Mouse (Mus musculus) CH12.LX (cell line): Measurements from ENCODE around the gene Prrc2a. TPM values are rescaled to one million over a fixed set of nuclear protein-coding genes. Genes with fewer than 3 reads are reported as not detected.

Source experiments
- DNase-seq: peaks from one replicate; pipeline ENCODE4 v3.0.0-alpha.2; 2013; ENCODE audit errors: extremely low read depth
- H3K27ac ChIP-seq: 2 replicates; pipeline ENCODE4 v1.5.1; 2012; ENCODE audit warnings: low read depth, mild to moderate bottlenecking, control low read depth, moderate library complexity; ENCODE audit not compliant: insufficient read depth
- H3K27me3 ChIP-seq: replicated peaks from 2 replicates; pipeline ENCODE3; 2012; ENCODE audit warnings: inconsistent platforms
- H3K36me3 ChIP-seq, 2 experiments: replicated peaks in 1 of 2; 2 replicates each; pipeline versions ENCODE3 to v1.6.1; 2012; ENCODE audit warnings: inconsistent platforms in 1 of 2, low read length in 1 of 2, mild to moderate bottlenecking in 1 of 2, mixed read lengths in 1 of 2, moderate library complexity in 1 of 2; ENCODE audit not compliant: control insufficient read depth in 1 of 2, insufficient read depth in 1 of 2
- H3K4me1 ChIP-seq, 2 experiments: 2 replicates each; pipeline ENCODE4 v1.6.1; 2012; ENCODE audit warnings: inconsistent platforms in 1 of 2, moderate library complexity in 1 of 2; ENCODE audit not compliant: insufficient read depth in 2 of 2, control insufficient read depth in 1 of 2
- H3K4me2 ChIP-seq: 2 replicates; pipeline ENCODE4 v1.6.1; 2012; ENCODE audit warnings: low read depth, mild to moderate bottlenecking, control low read depth; ENCODE audit not compliant: poor library complexity, insufficient read depth, severe bottlenecking
- H3K4me3 ChIP-seq, 3 experiments: fragments of 150-350 bp in 1 of 3; sonication (generic) in 1 of 3; replicated peaks in 1 of 3; 2 replicates each; pipeline versions ENCODE3 to v1.5.1; 2011 to 2012; ENCODE audit warnings: low read depth in 2 of 3, low read length in 2 of 3, mild to moderate bottlenecking in 2 of 3, moderate library complexity in 2 of 3, control low read depth in 1 of 3, improper control_type of control experiment in 1 of 3, inconsistent platforms in 1 of 3, mixed read lengths in 1 of 3; ENCODE audit not compliant: poor library complexity in 1 of 3
- H3K79me2 ChIP-seq: replicated peaks from 2 replicates; pipeline ENCODE4 v1.6.1; 2012; ENCODE audit warnings: mild to moderate bottlenecking, moderate library complexity; ENCODE audit not compliant: control insufficient read depth, poor library complexity, insufficient read depth, severe bottlenecking; ENCODE audit errors: extremely low read depth
- H3K9ac ChIP-seq: 2 replicates; pipeline ENCODE4 v1.6.1; 2012; ENCODE audit warnings: low read depth, mild to moderate bottlenecking, control low read depth, moderate library complexity; ENCODE audit not compliant: insufficient read depth
- H3K9me3 ChIP-seq: replicated peaks from 2 replicates; pipeline ENCODE3; 2012; ENCODE audit warnings: low read length, inconsistent platforms, mixed read lengths
- BHLHE40 ChIP-seq: IDR thresholded peaks from 2 replicates; pipeline ENCODE4 v1.6.1; 2011; ENCODE audit warnings: mild to moderate bottlenecking, low read depth, low read length, improper control_type of control experiment
- CHD1 ChIP-seq: IDR thresholded peaks from 2 replicates; pipeline ENCODE4 v1.6.1; 2012; ENCODE audit warnings: low read depth, low read length, improper control_type of control experiment, inconsistent platforms
- CHD2 ChIP-seq: IDR thresholded peaks from 2 replicates; pipeline ENCODE4 v1.6.1; 2011; ENCODE audit warnings: low read length, improper control_type of control experiment
- E2F4 ChIP-seq: IDR thresholded peaks from 2 replicates; pipeline ENCODE4 v1.6.1; 2011; ENCODE audit warnings: low read depth, low read length, improper control_type of control experiment; ENCODE audit not compliant: insufficient replicate concordance
- ELF1 ChIP-seq: IDR thresholded peaks from 2 replicates; pipeline ENCODE4 v1.6.1; 2014; ENCODE audit warnings: low read depth, mild to moderate bottlenecking, inconsistent platforms, low read length, improper control_type of control experiment
- EP300 ChIP-seq: IDR thresholded peaks from 2 replicates; pipeline ENCODE4 v1.6.1; 2011; ENCODE audit warnings: low read length, improper control_type of control experiment
- HCFC1 ChIP-seq: IDR thresholded peaks from 2 replicates; pipeline ENCODE4 v1.6.1; 2012; ENCODE audit warnings: low read depth, mild to moderate bottlenecking, inconsistent platforms, low read length, improper control_type of control experiment
- IRF4 ChIP-seq: IDR thresholded peaks from 2 replicates; pipeline ENCODE4 v1.6.1; 2014; ENCODE audit warnings: low read depth, mild to moderate bottlenecking, inconsistent platforms, low read length, improper control_type of control experiment
- JUN ChIP-seq: IDR thresholded peaks from 2 replicates; pipeline ENCODE4 v1.6.1; 2011; ENCODE audit warnings: low read depth, mild to moderate bottlenecking, low read length, improper control_type of control experiment, moderate library complexity; ENCODE audit not compliant: insufficient read depth
- KAT2A ChIP-seq: IDR thresholded peaks from 2 replicates; pipeline ENCODE4 v1.6.1; 2012; ENCODE audit warnings: low read length, improper control_type of control experiment, inconsistent platforms; ENCODE audit not compliant: insufficient replicate concordance
- MAFK ChIP-seq: IDR thresholded peaks from 2 replicates; pipeline ENCODE4 v1.6.1; 2011; ENCODE audit warnings: low read length, improper control_type of control experiment; ENCODE audit not compliant: insufficient replicate concordance
- MAX ChIP-seq: IDR thresholded peaks from 2 replicates; pipeline ENCODE4 v1.6.1; 2011; ENCODE audit warnings: low read length, improper control_type of control experiment
- MEF2A ChIP-seq: IDR thresholded peaks from 2 replicates; pipeline ENCODE4 v1.6.1; 2014; ENCODE audit warnings: low read depth, mild to moderate bottlenecking, inconsistent platforms, low read length, improper control_type of control experiment, borderline replicate concordance
- MXI1 ChIP-seq: IDR thresholded peaks from 2 replicates; pipeline ENCODE4 v1.6.1; 2011; ENCODE audit warnings: mild to moderate bottlenecking, low read depth, low read length, improper control_type of control experiment
- MYC ChIP-seq: IDR thresholded peaks from 2 replicates; pipeline ENCODE4 v1.6.1; 2011; ENCODE audit warnings: low read depth, mild to moderate bottlenecking, improper control_type of control experiment, low read length
- NELFE ChIP-seq: IDR thresholded peaks from 2 replicates; pipeline ENCODE4 v1.6.1; 2011; ENCODE audit warnings: low read depth, low read length, improper control_type of control experiment
- RAD21 ChIP-seq: IDR thresholded peaks from 2 replicates; pipeline ENCODE4 v1.6.1; 2011; ENCODE audit warnings: low read depth, mild to moderate bottlenecking, low read length, improper control_type of control experiment, moderate library complexity
- RCOR1 ChIP-seq: conservative IDR thresholded peaks from 2 replicates; pipeline ENCODE4 v1.6.1; 2012; ENCODE audit warnings: low read depth, mild to moderate bottlenecking, inconsistent platforms, low read length, improper control_type of control experiment
- SIN3A ChIP-seq: IDR thresholded peaks from 2 replicates; pipeline ENCODE4 v1.6.1; 2012; ENCODE audit warnings: low read length, improper control_type of control experiment, inconsistent platforms
- TBP ChIP-seq: conservative IDR thresholded peaks from 2 replicates; pipeline ENCODE4 v1.6.1; 2011; ENCODE audit warnings: low read depth, low read length, improper control_type of control experiment
- UBTF ChIP-seq: IDR thresholded peaks from 2 replicates; pipeline ENCODE4 v1.6.1; 2012; ENCODE audit warnings: low read depth, mild to moderate bottlenecking, inconsistent platforms, low read length, improper control_type of control experiment, moderate library complexity
- USF2 ChIP-seq: conservative IDR thresholded peaks from 2 replicates; pipeline ENCODE4 v1.6.1; 2011; ENCODE audit warnings: low read depth, low read length, improper control_type of control experiment
- ZC3H11A ChIP-seq: IDR thresholded peaks from 2 replicates; pipeline ENCODE4 v1.6.1; 2012; ENCODE audit warnings: low read depth, mild to moderate bottlenecking, inconsistent platforms, low read length, improper control_type of control experiment
- ZKSCAN1 ChIP-seq: IDR thresholded peaks from 2 replicates; pipeline ENCODE4 v1.6.1; 2012; ENCODE audit warnings: low read depth, inconsistent platforms, low read length, improper control_type of control experiment, borderline replicate concordance
- dilution Hi-C: fragments of 300-500 bp; cut with MboI; formaldehyde crosslinking; loops from 2 replicates; pipeline ENCODE4 v1.14.3; 2020; ENCODE audit warnings: low sequenced_read_pairs; ENCODE audit not compliant: extremely low pct_unique_long_range_greater_than_20kb, extremely low pct_ligation_motif_present
- in situ Hi-C: fragments of 300-500 bp; cut with MboI; formaldehyde crosslinking; loops from 3 replicates; pipeline ENCODE4 v1.14.3; 2019; ENCODE audit warnings: low sequenced_read_pairs, low pct_ligation_motif_present, low pct_unique_long_range_greater_than_20kb, mixed read lengths
- polyA plus RNA-seq: library from polyadenylated mRNA; unstranded; fragments of >175 nt; gene quantifications from 2 replicates; pipeline ENCODE4 v1.2.1, GENCODE M21; 2012; ENCODE audit warnings: low read depth; ENCODE audit not compliant: insufficient read length
- total RNA-seq, 2 experiments: library from RNA; depleted of rRNA; stranded (reverse); fragments of 300-350 nt in 1 of 2; fragments of >200 nt in 1 of 2; gene quantifications; 2 replicates each; pipeline ENCODE4 v1.2.3; 2012 to 2014

Gene Prrc2a
- total and polyA plus RNA-seq, 3 experiments, result 31.3 to 313 (median 80.4) TPM

GRCm38 (mm10) chr17:35165451-35166155 is 906 bp upstream of the Prrc2a start:
- in situ Hi-C loops (no loop called here), dilution Hi-C loops (no loop called here)
- peaks cover 16 to 30% of the 10 kb centered on the region in 2 experiments for H3K36me3 ChIP-seq
- peaks cover 45% of the 10 kb centered on the region for H3K79me2 ChIP-seq
- no peaks in the 10 kb centered on the region for H3K27me3 ChIP-seq
- H3K4me1 ChIP-seq, result peaks cover 6 to 37% of the 10 kb centered on the region in 2 experiments
- peak overlapping the region; percentile 97; the same call in 1 of the 2 replicates for H3K27ac ChIP-seq
- TF ChIP-seq MYC (peak; percentile 21; the same call in 1 of the 2 replicates), EP300 (peak; percentile 55; the same call in 1 of the 2 replicates), MEF2A (no peak), TBP (peak; percentile 46), RCOR1 (no peak), SIN3A (0 out of 2 replicates have a peak, but pooled peaks have one; percentile 16), MXI1 (0 out of 2 replicates have a peak, but pooled peaks have one; percentile 15), ELF1 (no peak)
- no peaks in the 10 kb centered on the region for H3K9me3 ChIP-seq
- H3K4me3 ChIP-seq, result peak overlapping the region; percentile 65 to 97 (median 73)
- no peak for DNase-seq
- peak overlapping the region; percentile 85 for H3K9ac ChIP-seq
- peak overlapping the region; percentile 84 for H3K4me2 ChIP-seq

GRCm38 (mm10) chr17:35164218-35164567 is 504 bp downstream of the Prrc2a start:
- Histone ChIP-seq H3K9ac (peak overlapping the region; percentile 95), H3K36me3 (peaks cover 29 to 44% of the 10 kb centered on the region in 2 experiments), H3K4me1 (peaks cover 6 to 38% of the 10 kb centered on the region in 2 experiments), H3K27ac (peak overlapping the region; percentile 35; the same call in 1 of the 2 replicates), H3K79me2 (peaks cover 59% of the 10 kb centered on the region), H3K9me3 (no peaks in the 10 kb centered on the region), H3K27me3 (no peaks in the 10 kb centered on the region), H3K4me2 (peak overlapping the region; percentile 76; the same call in 1 of the 2 replicates), H3K4me3 (peak overlapping the region; percentile 88 to 97 (median 92))
- DNase-seq, result no peak
- in situ Hi-C loops (no loop called here), dilution Hi-C loops (no loop called here)
- TF ChIP-seq RAD21 (no peak), ZKSCAN1 (no peak), HCFC1 (no peak), CHD2 (no peak), USF2 (no peak), SIN3A (no peak), BHLHE40 (no peak), MAFK (no peak), ELF1 (no peak), KAT2A (no peak), IRF4 (no peak), UBTF (no peak; the same call in 1 of the 2 replicates), MAX (no peak), CHD1 (no peak), JUN (no peak), NELFE (no peak), E2F4 (no peak), ZC3H11A (no peak), MXI1 (no peak)
